Mouse (Mus musculus) midbrain, embryonic 11.5 days (tissue): ENCODE results near the gene Tbc1d24. TPM values are rescaled to one million over a fixed set of nuclear protein-coding genes. Genes with fewer than 3 reads are reported as not detected.
"Not testable (repeated sequence)": the region's sequence is repeated elsewhere in the genome, so short reads cannot be mapped to it uniquely, and the experiment has no call there.

Source experiments
- ATAC-seq: fragments of 200-750 bp; cut with Nextera tagmentation; 2 replicates; pipeline ENCODE4 v1.8.0; 2017; ENCODE audit warnings: moderate TSS enrichment, moderate library complexity; ENCODE audit not compliant: low FRiP score
- DNase-seq: peaks from one replicate; pipeline ENCODE4 v3.0.0; 2015; ENCODE audit warnings: low spot score; ENCODE audit errors: missing footprints
- H3K27ac ChIP-seq: fragments of 300-500 bp; sonication (generic); 2 replicates; pipeline ENCODE4 v1.5.1; 2014; ENCODE audit warnings: low read depth, low read length
- H3K27me3 ChIP-seq: fragments of 300-500 bp; sonication (generic); 2 replicates; pipeline ENCODE4 v1.6.1; 2014; ENCODE audit warnings: mild to moderate bottlenecking, low read length, moderate library complexity, mixed read lengths; ENCODE audit not compliant: control insufficient read depth, insufficient read depth
- H3K36me3 ChIP-seq: fragments of 300-500 bp; sonication (generic); 2 replicates; pipeline ENCODE4 v1.6.1; 2014; ENCODE audit warnings: mild to moderate bottlenecking, low read length, moderate library complexity, mixed read lengths; ENCODE audit not compliant: control insufficient read depth, insufficient read depth
- H3K4me1 ChIP-seq: fragments of 300-500 bp; sonication (generic); 2 replicates; pipeline ENCODE4 v1.6.1; 2014; ENCODE audit warnings: low read length; ENCODE audit not compliant: control insufficient read depth, insufficient read depth
- H3K4me2 ChIP-seq: fragments of 300-500 bp; sonication (generic); 2 replicates; pipeline ENCODE4 v1.6.1; 2014; ENCODE audit warnings: mild to moderate bottlenecking, moderate library complexity
- H3K4me3 ChIP-seq: fragments of 300-500 bp; sonication (generic); 2 replicates; pipeline ENCODE4 v1.5.1; 2014; ENCODE audit warnings: low read depth, low read length
- H3K9ac ChIP-seq: fragments of 300-500 bp; sonication (generic); 2 replicates; pipeline ENCODE4 v1.6.1; 2014; ENCODE audit warnings: low read length
- H3K9me3 ChIP-seq: fragments of 300-500 bp; sonication (generic); 2 replicates; pipeline ENCODE4 v1.6.1; 2016; ENCODE audit warnings: low read length; ENCODE audit not compliant: control insufficient read depth
- WGBS: fragments of 180-500 bp; shearing (Covaris S2); extraction: QIAGEN DNeasy Blood & Tissue Kit; methylation state at CpG from one replicate; pipeline ENCODE4 v1.1.7; 2014; 5-methylcytosine and 5-hydroxymethylcytosine counted together
- microRNA-seq: library from miRNA; unstranded; fragments of <30 nt; microRNA quantifications from one replicate; pipeline ENCODE4, GENCODE M21; 2017
- polyA plus RNA-seq: library from polyadenylated mRNA; unstranded; fragments of >200 nt; fragmentation: Nextera tagmentation; extraction: Ambion mirVana; gene quantifications from 2 replicates; pipeline ENCODE4 v1.2.1, GENCODE M21; 2014

Tbc1d24 gene
- polyA plus RNA-seq, 1 experiment from 2014 or later: 7.3 TPM

DNA sequence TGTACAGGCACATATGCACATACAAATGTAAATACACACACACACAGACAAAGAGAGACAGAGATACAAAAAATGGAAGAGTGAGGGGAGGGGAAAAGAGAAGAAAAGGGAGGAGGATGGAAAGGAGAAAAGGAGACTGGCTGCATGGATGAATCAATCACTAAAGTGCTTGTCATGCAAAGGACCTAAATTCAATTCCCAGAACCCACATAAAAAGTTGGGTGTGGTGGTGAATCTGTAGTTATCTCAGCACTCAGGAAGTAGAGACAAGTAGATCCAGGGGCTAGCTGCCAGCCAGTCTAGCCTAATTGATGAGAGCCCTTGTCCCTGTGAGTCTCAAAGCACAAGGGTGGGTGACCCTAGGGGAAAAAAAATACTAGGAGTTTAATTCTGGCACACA is 71.3 kb downstream of the Tbc1d24 start:
- Histone ChIP-seq H3K36me3 (no peaks in the 10 kb centered on the region), H3K4me2 (no peak overlapping the region), H3K4me3 (no peak overlapping the region), H3K27me3 (no peaks in the 10 kb centered on the region), H3K4me1 (no peaks in the 10 kb centered on the region), H3K9me3 (no peaks in the 10 kb centered on the region), H3K27ac (no peak overlapping the region), H3K9ac (no peak overlapping the region)
- DNase-seq: no peak
- no peak for ATAC-seq

DNA sequence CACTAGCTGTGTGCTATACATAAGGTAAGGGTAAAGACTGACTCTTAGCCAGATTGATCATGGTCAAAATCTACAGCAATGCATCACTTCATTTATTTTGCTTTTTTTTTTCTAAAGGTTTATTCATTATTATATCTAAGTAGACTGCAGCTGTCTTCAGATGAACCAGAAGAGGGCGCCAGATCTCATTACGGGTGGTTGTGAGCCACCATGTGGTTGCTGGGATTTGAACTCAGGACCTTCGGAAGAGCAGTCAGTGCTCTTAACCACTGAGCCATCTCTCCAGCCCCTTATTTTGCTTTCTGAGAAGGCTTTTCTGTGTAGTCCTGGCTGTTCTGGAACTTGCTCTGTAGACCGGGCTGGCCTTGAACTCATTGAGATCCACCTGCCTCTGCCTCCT is 72.4 kb downstream of the Tbc1d24 start:
- WGBS: 88% methylated on average over 4 of the region's 4 CpGs

DNA sequence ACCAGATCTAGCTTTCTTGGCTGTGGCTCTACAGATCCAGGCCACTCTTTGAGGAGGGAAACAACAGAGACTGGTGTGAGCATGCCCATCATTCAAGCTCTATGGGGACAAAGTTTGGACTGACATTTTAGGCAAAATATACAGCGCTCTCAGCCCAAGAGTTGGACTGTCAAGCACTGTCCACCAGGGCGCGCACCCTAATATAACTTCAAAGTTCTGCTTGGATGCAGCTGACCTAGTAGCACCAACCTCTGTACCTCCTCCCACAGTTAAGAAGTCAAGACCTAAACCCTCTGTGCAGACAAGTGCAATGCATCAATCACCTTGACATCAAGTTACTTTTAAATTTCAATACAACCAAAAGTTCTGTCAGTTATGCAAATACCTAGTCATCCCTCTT is 73.8 kb downstream of the Tbc1d24 start:
- ATAC-seq: no peak
- no peak overlapping the region for H3K4me2 ChIP-seq
- no peak overlapping the region for H3K27ac ChIP-seq
- H3K9me3 ChIP-seq: no peaks in the 10 kb centered on the region
- DNase-seq: no peak
- H3K4me3 ChIP-seq: no peak overlapping the region
- H3K36me3 ChIP-seq: no peaks in the 10 kb centered on the region
- no peaks in the 10 kb centered on the region for H3K27me3 ChIP-seq
- H3K9ac ChIP-seq: no peak overlapping the region
- no peaks in the 10 kb centered on the region for H3K4me1 ChIP-seq
- WGBS: 93% methylated on average over 3 of the region's 3 CpGs

More for the DNA sequence above, 72.4 kb downstream of the Tbc1d24 start:
- not testable (repeated sequence) for H3K36me3 ChIP-seq, H3K9ac ChIP-seq, H3K4me3 ChIP-seq, H3K4me2 ChIP-seq, H3K27ac ChIP-seq, DNase-seq, H3K4me1 ChIP-seq, H3K9me3 ChIP-seq, ATAC-seq, H3K27me3 ChIP-seq

DNA sequence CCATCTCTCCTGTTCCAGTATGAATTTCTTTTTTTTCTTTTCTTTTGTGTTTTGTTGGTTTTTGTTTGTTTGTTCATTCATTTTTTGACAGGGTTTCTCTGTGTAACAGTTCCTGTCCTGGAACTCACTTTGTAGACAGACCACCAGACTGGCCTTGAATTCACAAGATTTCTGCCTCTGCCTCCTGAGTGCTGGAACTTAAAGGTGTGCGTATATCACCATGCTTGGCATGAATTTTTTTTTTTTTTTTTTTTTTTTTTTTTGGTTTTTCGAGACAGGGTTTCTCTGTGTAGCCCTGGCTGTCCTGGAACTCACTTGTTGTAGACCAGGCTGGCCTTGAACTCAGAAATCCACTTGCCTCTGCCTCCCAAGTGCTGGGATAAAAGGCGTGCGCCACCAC is 76.1 kb downstream of the Tbc1d24 start:
- H3K9me3 ChIP-seq, ATAC-seq, H3K4me2 ChIP-seq, H3K36me3 ChIP-seq, H3K4me1 ChIP-seq, H3K9ac ChIP-seq, DNase-seq, H3K4me3 ChIP-seq, H3K27ac ChIP-seq, H3K27me3 ChIP-seq: not testable (repeated sequence)
- WGBS: 82% methylated on average over 4 of the region's 4 CpGs

DNA sequence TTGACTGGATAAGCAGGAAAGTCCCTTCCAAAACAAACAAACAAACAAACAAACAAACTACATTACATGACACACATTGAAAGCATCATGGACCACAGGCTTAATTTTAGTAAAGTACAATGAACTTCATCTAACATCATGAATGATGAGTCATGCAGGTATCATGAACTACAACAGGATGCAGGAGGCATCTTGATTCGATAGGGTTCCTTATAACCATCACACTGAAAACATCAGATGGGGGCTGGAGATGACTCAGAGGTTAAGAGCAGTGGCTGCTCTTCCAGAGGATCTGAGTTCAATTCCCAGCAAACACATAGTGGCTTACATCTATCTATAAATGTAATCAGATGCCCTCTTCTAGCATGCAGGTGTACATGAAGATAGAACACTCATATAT is 77.8 kb downstream of the Tbc1d24 start:
- Histone ChIP-seq H3K4me1 (no peaks in the 10 kb centered on the region), H3K27ac (no peak overlapping the region), H3K36me3 (no peaks in the 10 kb centered on the region), H3K27me3 (no peaks in the 10 kb centered on the region), H3K9me3 (no peaks in the 10 kb centered on the region), H3K9ac (no peak overlapping the region), H3K4me3 (no peak overlapping the region), H3K4me2 (no peak overlapping the region)
- DNase-seq (no peak), ATAC-seq (no peak)
- 97% methylated on average over 1 of the region's 1 CpGs for WGBS

DNA sequence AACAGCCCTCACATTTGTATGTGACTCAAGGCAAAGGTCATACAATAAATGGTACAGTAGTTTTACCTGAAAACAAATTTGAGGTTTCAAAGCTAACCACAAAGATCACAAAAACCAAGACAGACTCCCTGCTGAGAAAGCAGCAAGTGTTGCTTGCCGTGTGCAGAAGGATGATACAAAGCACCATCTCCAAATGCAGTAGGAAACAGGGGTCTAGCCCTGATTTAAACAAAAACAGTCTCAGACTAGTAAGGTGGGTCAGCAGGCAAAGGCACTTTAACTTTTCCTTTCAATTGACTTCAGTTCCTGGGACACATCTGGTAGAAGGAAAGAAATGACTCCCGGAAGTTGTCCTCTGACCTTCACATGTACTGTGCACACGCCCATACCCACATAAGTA is 78.6 kb downstream of the Tbc1d24 start:
- ATAC-seq (no peak), DNase-seq (no peak)
- no peaks in the 10 kb centered on the region for H3K9me3 ChIP-seq
- no peak overlapping the region for H3K4me3 ChIP-seq
- H3K9ac ChIP-seq: no peak overlapping the region
- 78% methylated on average over 3 of the region's 3 CpGs for WGBS
- no peaks in the 10 kb centered on the region for H3K36me3 ChIP-seq
- H3K27ac ChIP-seq: no peak overlapping the region
- no peaks in the 10 kb centered on the region for H3K4me1 ChIP-seq
- H3K4me2 ChIP-seq: no peak overlapping the region
- H3K27me3 ChIP-seq: no peaks in the 10 kb centered on the region

Small RNA genes within 50 kb of the gene (microRNA-seq; reads per million reads assigned to microRNA genes)
- gene Mir5134 (3.4 reads per million, percentile 16 among the genes with 10 or more reads in this experiment), gene Mir6965 (3.8 reads per million, percentile 17 among the genes with 10 or more reads in this experiment)

Other genes starting within 250 kb of the Tbc1d24 start
- not detected in 2 replicates for gene Prss30, start 225.0 kb downstream of the Tbc1d24 start, polyA plus RNA-seq
- gene Prss22, start 207.5 kb downstream of the Tbc1d24 start, polyA plus RNA-seq: 0.19 TPM in 1 of 2 replicates, not detected in the other
- gene Prss27, start 167.4 kb downstream of the Tbc1d24 start, polyA plus RNA-seq: not detected in 2 replicates
- gene Kctd5, start 132.1 kb downstream of the Tbc1d24 start, polyA plus RNA-seq: 76.8 and 80.0 TPM in 2 replicates
- gene Pdpk1, start 54.6 kb downstream of the Tbc1d24 start, polyA plus RNA-seq: 41.2 and 47.7 TPM in 2 replicates
- 26.8 and 27.3 TPM in 2 replicates for gene Amdhd2, start 41.8 kb downstream of the Tbc1d24 start, polyA plus RNA-seq
- gene Atp6v0c, start 35.9 kb downstream of the Tbc1d24 start, polyA plus RNA-seq: 437 and 465 TPM in 2 replicates
- gene Ntn3, start 4.0 kb upstream of the Tbc1d24 start, polyA plus RNA-seq: 2.3 and 3.0 TPM in 2 replicates
- gene Tedc2, start 15.3 kb upstream of the Tbc1d24 start, polyA plus RNA-seq: 15.1 and 16.9 TPM in 2 replicates
- 89.9 and 98.6 TPM in 2 replicates for gene Ccnf, start 45.9 kb upstream of the Tbc1d24 start, polyA plus RNA-seq
- 0.06 TPM in 1 of 2 replicates, not detected in the other for gene Abca17, start 145.5 kb upstream of the Tbc1d24 start, polyA plus RNA-seq
- gene Abca3, start 146.4 kb upstream of the Tbc1d24 start, polyA plus RNA-seq: 11.6 and 12.2 TPM in 2 replicates
- 379 and 380 TPM in 2 replicates for gene Rnps1, start 209.0 kb upstream of the Tbc1d24 start, polyA plus RNA-seq
- 59.5 and 66.3 TPM in 2 replicates for gene Eci1, start 221.1 kb upstream of the Tbc1d24 start, polyA plus RNA-seq
- gene Dnase1l2, start 237.5 kb upstream of the Tbc1d24 start, polyA plus RNA-seq: 1.7 and 2.1 TPM in 2 replicates